Mouse (Mus musculus) forelimb bud, embryonic 11.5 days (tissue): Measurements from ENCODE around the gene Disc1.

ENCODE experiments used
- DNase-seq: peaks from one replicate; pipeline ENCODE4 v3.0.0-alpha.2; 2012; ENCODE audit warnings: low read depth, low spot score

The Disc1 gene

DNA sequence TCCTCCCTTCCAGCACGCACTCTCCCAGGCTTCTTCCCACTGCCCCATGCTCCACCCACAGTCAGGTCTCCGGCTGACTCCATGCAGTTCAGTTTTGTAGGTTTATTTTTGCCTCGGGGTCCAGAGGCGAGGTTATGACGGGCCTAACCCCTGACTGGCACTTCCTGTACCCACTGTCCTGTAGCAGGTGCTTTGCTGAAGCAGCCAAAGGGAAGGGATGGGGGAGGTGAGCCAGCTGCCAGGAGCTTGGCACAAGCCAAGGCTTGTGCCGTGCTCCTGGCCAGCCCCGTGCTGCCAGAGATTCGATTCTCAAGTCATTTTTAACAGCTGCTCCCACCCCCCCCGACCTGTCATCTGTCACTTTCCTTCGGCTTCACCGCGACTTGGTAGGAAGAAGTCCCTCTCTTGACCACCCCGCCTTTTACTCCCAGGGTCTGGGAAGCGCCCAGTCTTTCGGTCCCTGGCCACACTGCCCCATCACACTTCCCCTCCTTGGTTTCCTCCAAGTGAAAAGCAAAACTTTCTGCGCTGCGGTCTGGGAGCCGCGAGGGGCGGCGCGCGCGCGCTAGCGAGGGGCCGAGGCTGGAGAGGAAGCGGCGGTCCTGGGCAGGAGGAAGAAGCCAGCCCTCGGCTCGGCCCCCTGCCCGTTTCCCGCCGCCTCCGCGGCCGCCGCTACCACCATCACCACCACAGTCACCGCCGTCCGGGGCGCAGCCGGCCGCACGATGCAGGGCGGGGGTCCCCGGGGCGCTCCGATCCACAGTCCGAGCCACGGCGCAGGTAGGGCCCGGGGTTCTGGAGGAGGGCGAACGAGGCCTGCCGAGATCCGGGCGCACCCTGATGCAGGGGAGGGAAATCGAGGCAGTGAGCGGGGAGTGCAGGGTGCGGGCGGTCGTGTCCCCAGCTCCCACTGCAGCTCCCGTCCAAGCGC is at the start of gene Disc1:
Gene Disc1, plus strand, starts transcription at position 691 of the 931 bp plus-strand sequence.
- no peak for DNase-seq

- DNase-seq, result peak; percentile 90
These were observed 41.0 kb upstream of the Disc1 start, which contains the start of gene Tsnax for GRCm38 (mm10) chr8:125012695-125013627. Gene Tsnax, plus strand, starts transcription at chr8:125012997.

- DNase-seq, result no peak
These were observed 29.9 kb upstream of the Disc1 start for GRCm38 (mm10) chr8:125024085-125024484.

GRCm38 (mm10) chr8:125027211-125027610 is 26.8 kb upstream of the Disc1 start:
- no peak for DNase-seq

DNA sequence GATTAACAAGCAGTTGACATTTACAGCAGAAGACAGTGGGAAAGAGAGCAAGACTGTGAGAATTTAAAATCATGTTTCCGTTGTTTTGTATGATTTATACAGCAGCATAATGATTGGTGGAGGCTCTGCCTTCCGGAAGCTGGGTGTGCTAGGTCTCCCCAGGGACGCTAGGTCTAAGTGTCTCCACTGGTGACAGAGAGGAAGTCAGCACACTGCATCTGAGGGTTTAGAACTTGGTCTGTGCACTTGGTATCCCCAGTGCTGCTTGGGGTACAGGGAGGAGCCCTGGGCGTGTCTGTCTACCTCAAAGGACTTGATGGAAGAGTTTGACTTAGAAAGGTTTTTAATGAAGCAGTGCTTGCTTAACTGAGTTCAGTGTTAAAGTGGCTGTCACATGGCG is 25.2 kb upstream of the Disc1 start:
- DNase-seq, result no peak

DNA sequence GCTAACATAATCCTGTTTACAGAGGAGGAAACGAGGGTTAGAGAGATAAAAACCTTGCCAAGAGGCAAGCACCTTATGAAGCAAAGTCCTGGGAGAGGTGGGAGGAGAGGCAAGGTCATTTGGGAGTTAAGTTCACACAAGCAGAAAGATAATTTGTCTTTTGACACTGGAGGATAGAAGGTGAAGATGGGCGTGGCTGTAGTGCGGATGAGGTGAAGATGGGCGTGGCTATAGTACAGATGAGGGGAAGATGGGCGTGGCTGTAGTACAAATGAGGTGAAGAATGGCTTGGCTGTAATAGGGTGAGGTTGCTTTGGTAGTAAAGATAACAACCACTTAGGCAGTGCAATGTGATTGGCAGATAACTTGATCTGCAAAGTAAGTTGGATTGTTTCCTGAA is 22.7 kb upstream of the Disc1 start:
- no peak for DNase-seq

DNA sequence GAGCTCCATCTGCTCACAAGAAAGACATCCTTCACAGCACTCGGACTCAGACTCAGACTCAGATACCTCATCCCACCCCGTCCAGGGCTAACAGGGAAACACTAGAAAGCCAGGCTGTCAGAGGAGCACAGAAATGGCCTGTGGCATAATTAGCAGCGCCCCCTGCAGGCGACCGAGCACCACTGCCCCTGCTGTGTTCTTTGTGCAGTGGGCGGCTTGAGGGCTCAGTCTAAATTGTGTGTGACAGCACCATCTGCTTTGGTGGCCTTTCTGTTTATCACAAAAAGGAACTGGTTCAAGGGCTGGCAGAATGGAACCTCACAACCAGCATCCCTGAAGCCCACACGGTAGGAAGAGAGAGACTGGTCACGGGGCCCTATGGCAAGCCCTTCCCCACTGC is 19.3 kb upstream of the Disc1 start:
- no peak for DNase-seq

DNA sequence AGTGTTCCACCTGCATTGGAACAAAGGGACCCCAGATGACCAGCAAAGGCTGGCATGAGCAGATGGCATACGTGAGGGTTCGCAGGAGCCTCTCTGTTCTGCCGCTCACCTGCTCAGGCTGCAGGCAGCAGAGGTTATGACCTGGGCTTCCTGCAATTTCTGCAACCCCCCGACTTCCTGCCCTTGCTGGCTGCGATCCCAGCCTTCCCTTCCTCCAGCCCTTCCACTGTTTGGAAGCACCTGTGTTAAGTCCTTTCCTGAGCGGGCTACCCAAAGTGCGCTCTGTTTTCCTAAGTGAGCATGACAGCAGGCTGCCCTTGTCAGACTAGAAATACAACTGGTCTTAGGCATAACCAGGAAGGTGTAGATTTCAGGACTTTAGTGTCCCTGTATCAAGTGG is 16.9 kb upstream of the Disc1 start:
- DNase-seq, result no peak

- no peak for DNase-seq
These were observed 15.3 kb upstream of the Disc1 start for GRCm38 (mm10) chr8:125038731-125039130.

- no peak for DNase-seq
These were observed 13.2 kb upstream of the Disc1 start for GRCm38 (mm10) chr8:125040587-125041375.

DNA sequence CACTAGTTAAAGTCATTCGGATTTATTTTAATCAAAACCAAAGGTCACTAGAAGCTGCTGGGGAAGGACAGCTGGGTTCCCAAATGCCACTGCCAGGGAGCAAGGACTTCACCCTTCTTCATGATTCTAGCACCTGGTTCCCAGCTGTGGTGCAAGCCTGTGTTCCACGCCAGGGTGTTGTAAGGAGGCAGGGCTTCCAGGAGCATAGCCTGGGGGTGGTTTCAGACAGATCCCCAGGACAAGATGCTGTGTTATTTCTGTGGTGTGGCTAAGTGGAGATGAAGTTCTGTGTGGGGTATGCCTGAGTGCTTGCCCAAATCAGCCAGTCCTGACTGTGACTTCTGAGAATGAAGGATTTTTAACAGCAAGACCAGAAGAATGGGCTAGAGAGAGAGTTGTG is 12.5 kb upstream of the Disc1 start:
- no peak for DNase-seq

- DNase-seq, result no peak
These were observed 10.6 kb upstream of the Disc1 start for GRCm38 (mm10) chr8:125043394-125043793.

DNA sequence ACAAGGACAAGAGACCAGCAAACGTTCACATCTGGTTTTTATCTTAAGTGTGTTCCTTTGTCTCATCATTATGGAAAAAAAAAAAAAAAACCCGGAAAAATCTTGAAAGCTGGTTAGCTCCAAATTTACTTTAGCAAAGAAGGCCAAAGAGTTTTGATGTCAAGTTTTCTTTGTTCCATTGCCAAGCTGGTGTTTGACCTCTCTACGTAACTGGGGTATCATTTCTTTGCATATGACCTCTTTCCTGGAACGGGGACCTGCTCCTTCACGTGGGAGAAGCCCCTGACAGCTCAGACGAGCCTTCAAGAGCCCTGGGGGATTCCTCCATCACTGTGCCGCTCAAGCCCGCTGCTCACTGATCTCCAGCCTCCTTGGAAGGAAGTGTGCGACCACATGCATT is 10.1 kb upstream of the Disc1 start:
- DNase-seq, result no peak

DNA sequence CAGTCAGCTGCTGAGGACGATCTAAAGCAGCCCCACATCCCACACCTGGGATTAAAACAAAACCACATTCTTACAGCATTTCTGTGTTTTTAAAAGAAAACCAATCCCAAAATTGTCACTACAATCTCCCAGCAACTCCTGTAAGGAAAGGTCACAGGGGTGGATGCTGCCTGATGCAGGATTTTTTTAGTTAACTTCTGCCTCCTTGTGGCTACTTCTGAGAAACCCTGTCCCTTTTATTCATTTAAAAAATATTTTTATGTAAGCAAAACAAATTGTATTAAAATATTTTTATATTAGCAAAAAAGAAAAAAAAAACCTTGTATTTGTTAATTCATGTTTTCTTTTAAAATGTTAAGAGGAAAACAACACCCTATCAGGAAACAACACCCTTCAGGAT is 8.2 kb upstream of the Disc1 start:
- no peak for DNase-seq

- DNase-seq, result no peak
These were observed 4.8 kb upstream of the Disc1 start for GRCm38 (mm10) chr8:125049051-125049750.

- no peak for DNase-seq
These were observed 4.2 kb upstream of the Disc1 start for GRCm38 (mm10) chr8:125049826-125050225.

DNA sequence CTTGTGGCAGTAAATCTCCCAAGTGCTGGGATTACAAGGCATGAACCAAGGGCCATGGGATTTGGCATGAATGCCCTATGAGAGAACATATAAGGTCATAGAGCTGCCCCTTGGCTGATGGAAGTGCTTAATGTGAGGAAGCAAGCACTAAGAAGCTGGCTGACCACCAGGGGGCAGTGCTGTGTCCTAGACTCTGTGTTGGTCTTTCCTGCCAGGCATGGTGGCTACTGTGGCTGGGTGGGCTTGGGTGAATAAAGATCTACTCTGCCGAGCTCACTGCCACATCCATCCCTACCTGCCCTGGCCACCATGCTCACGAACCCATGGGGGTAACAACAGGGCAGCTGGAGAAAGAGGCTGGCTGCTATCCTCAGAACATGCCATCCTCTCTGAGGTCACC is 2.0 kb upstream of the Disc1 start:
- peak; percentile 82 for DNase-seq

- DNase-seq, result no peak
These were observed 428 bp downstream of the Disc1 start for GRCm38 (mm10) chr8:125054436-125054810.

- DNase-seq, result no peak
These were observed 6.9 kb downstream of the Disc1 start for GRCm38 (mm10) chr8:125060904-125061303.

GRCm38 (mm10) chr8:125065596-125065995 is 11.6 kb downstream of the Disc1 start:
- DNase-seq, result no peak
